Mouse (Mus musculus): ENCODE results near the gene Rpf2. TPM values are rescaled to one million over a fixed set of nuclear protein-coding genes. Genes with fewer than 3 reads are reported as not detected.

Gene Rpf2
- polyA plus RNA-seq, 1 experiment from 2014 or later = 74.8 TPM

DNA sequence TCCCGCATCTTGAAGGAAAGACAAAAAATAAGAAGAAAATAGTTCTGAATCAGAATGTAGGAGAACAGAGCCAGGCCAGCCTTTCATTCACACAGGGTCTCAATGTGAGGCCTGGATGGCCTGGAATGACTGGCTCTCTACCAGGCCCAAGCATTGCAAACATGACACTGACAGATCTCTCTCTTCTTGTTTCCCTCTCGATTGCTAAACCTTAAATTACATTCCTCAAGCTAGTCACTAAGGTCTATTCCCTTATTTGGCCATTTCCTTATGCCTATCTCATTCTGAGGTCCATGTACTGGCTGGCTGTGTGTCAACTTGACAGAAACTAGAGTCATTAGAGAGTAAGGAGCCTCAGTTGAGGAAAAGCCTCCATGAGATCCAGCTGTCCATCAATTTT is 66.8 kb downstream of the Rpf2 start:
- DNase-seq (ENCODE audit: low spot score) = no peak
- 84% methylated on average over 2 of the region's 2 CpGs for WGBS
- H3K9me3 ChIP-seq = no peaks in the 10 kb centered on the region
- no peak overlapping the region for H3K27ac ChIP-seq
- no peaks in the 10 kb centered on the region for H3K4me1 ChIP-seq (replicated peaks)
- H3K36me3 ChIP-seq = no peaks in the 10 kb centered on the region
- no peak overlapping the region for H3K4me3 ChIP-seq
- no peaks in the 10 kb centered on the region for H3K27me3 ChIP-seq (ENCODE audit: insufficient read depth, poor library complexity, severe bottlenecking)

- Histone ChIP-seq H3K4me1 (replicated peaks) (no peaks in the 10 kb centered on the region), H3K27ac (no peak overlapping the region), H3K4me3 (no peak overlapping the region), H3K27me3 (ENCODE audit: insufficient read depth, poor library complexity, severe bottlenecking) (no peaks in the 10 kb centered on the region), H3K9me3 (no peaks in the 10 kb centered on the region), H3K36me3 (no peaks in the 10 kb centered on the region)
- 96% methylated on average over 5 of the region's 5 CpGs for WGBS
- DNase-seq (ENCODE audit: low spot score) = no peak
These were observed 67.7 kb downstream of the Rpf2 start for GRCm38 (mm10) chr10:40179142-40179541.

DNA sequence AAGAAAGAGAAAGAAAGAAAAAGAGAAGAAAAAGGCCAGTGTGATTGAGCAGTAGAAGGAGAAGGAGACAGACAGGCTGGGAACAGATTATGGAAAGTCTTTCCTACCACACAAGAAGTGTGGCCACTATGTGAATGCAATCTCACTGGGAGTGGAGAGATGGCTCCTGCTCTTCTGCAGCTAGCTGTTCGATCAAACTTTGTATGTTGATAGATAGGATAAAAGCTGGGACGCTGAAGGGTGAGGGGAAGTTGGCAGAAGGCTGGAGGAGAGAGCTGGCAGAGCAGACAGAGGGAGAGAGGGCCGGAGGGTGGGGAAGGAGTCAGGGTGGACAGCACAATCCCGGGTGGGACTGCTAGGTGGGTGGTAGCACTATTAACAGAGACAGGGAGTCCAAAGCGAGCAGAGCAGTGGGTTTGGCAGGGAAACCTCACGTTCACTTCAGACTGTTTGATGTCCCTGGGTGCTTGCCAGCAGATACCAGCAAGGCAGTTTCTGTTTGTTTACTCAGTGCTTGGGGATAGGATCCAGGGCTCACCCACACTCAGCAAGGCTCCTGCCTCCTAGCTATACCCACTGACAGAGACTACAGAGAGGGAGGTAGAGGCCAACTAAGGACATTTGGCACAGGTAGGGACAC is 69.4 kb downstream of the Rpf2 start:
- 58% methylated on average over 6 of the region's 6 CpGs for WGBS
- no peaks in the 10 kb centered on the region for H3K4me1 ChIP-seq (replicated peaks)
- H3K36me3 ChIP-seq = no peaks in the 10 kb centered on the region
- no peak for DNase-seq (ENCODE audit: low spot score)
- H3K4me3 ChIP-seq = no peak overlapping the region
- no peak overlapping the region for H3K27ac ChIP-seq
- H3K27me3 ChIP-seq (ENCODE audit: insufficient read depth, poor library complexity, severe bottlenecking) = no peaks in the 10 kb centered on the region
- H3K9me3 ChIP-seq = no peaks in the 10 kb centered on the region

Other genes with a start within 250 kb of the Rpf2 start
- gene Mfsd4b1, start 221.8 kb downstream of the Rpf2 start, polyA plus RNA-seq (2016; fragmentation: Nextera tagmentation; extraction: Ambion mirVana) = not detected in 2 replicates
- 8.7 and 10.3 TPM in 2 replicates for gene Slc16a10, start 104.8 kb downstream of the Rpf2 start, polyA plus RNA-seq (2016; fragmentation: Nextera tagmentation; extraction: Ambion mirVana)
- gene Gtf3c6, start 11.1 kb upstream of the Rpf2 start, polyA plus RNA-seq (2016; fragmentation: Nextera tagmentation; extraction: Ambion mirVana) = 140 and 144 TPM in 2 replicates
- gene Amd1, start 55.1 kb upstream of the Rpf2 start, polyA plus RNA-seq (2016; fragmentation: Nextera tagmentation; extraction: Ambion mirVana) = 59.0 and 74.9 TPM in 2 replicates
- gene Cdk19, start 92.5 kb upstream of the Rpf2 start, polyA plus RNA-seq (2016; fragmentation: Nextera tagmentation; extraction: Ambion mirVana) = 5.2 and 7.0 TPM in 2 replicates